Mouse (Mus musculus) naive thymus-derived CD4-positive, alpha-beta T cell, adult 5 months (primary cell): ENCODE measurements around the gene Map2k5. TPM values are rescaled to one million over a fixed set of nuclear protein-coding genes. Genes with fewer than 3 reads are reported as not detected.

Experiments used
- polyA plus RNA-seq: library from polyadenylated mRNA; unstranded; fragments of 100-300 nt; shearing (Covaris generic); gene quantifications from one replicate; pipeline ENCODE4 v1.2.1, GENCODE M21; 2017

Gene Map2k5
- 37.3 TPM for polyA plus RNA-seq

GRCm38 (mm10) chr9:63377270-63378142, at the start of gene Map2k5:
TSS of gene Map2k5 (minus strand) at chr9:63377902.

GRCm38 (mm10) chr9:63398611-63399462, 21.1 kb upstream of the Map2k5 start, which contains the start of gene 2300009A05Rik:
TSS of gene 2300009A05Rik (minus strand) at chr9:63399246.

GRCm38 (mm10) chr9:63148410-63149371, 229.0 kb downstream of the Map2k5 start, which contains the start of gene Skor1:
TSS of gene Skor1 (minus strand) at chr9:63148961.

Other genes with a start within 250 kb of the Map2k5 start
- not detected for gene Skor1, start 228.9 kb downstream of the Map2k5 start, polyA plus RNA-seq
- 49.9 TPM for gene 2300009A05Rik, start 21.3 kb upstream of the Map2k5 start, polyA plus RNA-seq
- not detected for gene Iqch, start 224.6 kb upstream of the Map2k5 start, polyA plus RNA-seq
- gene Aagab, start 224.8 kb upstream of the Map2k5 start, polyA plus RNA-seq: 39.6 TPM